Mouse (Mus musculus) bone marrow macrophage, adult 2 months (primary cell): ENCODE results near the gene Tcp11l2.

ENCODE experiments used
- CTCF ChIP-seq: IDR thresholded peaks from 2 replicates; pipeline ENCODE4 v1.5.1; 2012; ENCODE audit warnings: low read depth, mild to moderate bottlenecking, low read length, moderate library complexity
- POLR2A ChIP-seq: IDR thresholded peaks from 2 replicates; pipeline ENCODE4 v1.6.1; 2012; ENCODE audit warnings: mild to moderate bottlenecking, low read depth, low read length, borderline replicate concordance

- TF ChIP-seq CTCF: no peak
- TF ChIP-seq POLR2A: no peak
These were observed 15.3 kb downstream of the Tcp11l2 start for GRCm38 (mm10) chr10:84591640-84592148.
